Mouse (Mus musculus) kidney, adult 2 months (tissue): ENCODE data around the gene Ipo4.

Source experiments
- CTCF ChIP-seq: fragments of 200-500 bp; conservative IDR thresholded peaks from 2 replicates; pipeline ENCODE4 v1.5.1; 2011; ENCODE audit warnings: low read depth, mild to moderate bottlenecking, control low read depth, low read length, moderate library complexity, mixed read lengths; ENCODE audit not compliant: insufficient read depth, insufficient read length
- POLR2A ChIP-seq: fragments of 200-500 bp; IDR thresholded peaks from one replicate; pipeline ENCODE4 v1.6.1; 2011; ENCODE audit warnings: low read depth, low read length, control low read depth

DNA sequence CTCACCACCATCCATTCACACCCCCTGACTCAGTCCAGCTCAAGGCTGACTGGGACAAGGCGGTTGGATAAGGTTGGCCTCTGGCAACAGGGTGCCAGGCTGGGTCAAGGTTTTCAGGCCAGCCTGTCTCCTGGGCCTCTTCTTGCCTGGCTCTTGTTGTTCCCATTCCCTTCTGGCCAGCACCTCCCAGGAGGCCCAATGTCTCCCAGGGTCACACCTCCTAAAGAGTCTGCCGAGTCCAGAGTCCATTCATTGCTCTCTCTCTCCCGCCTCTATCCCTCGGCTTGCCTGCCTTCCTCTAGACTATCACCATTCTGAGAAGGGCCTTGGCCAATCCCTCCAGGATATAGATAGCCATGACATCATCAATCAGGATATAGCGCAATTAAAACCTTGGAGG, 22.3 kb upstream of the Ipo4 start:
- TF ChIP-seq POLR2A: no peak
- no peak for TF ChIP-seq CTCF
